Mouse (Mus musculus) thymus, postnatal 14 days (tissue): ENCODE measurements around the gene Fgfr1op2.

ENCODE experiments used
- DNase-seq: peaks from one replicate; pipeline ENCODE4 v3.0.0; 2021

Gene Fgfr1op2

GRCm38 (mm10) chr6:146611385-146611784 lies 34.4 kb downstream of the Fgfr1op2 start:
- no peak for DNase-seq

GRCm38 (mm10) chr6:146611897-146612296 lies 34.9 kb downstream of the Fgfr1op2 start:
- no peak for DNase-seq

- DNase-seq, result no peak
Measured at GRCm38 (mm10) chr6:146612736-146613135, 35.7 kb downstream of the Fgfr1op2 start.

- no peak for DNase-seq
Measured at GRCm38 (mm10) chr6:146613907-146614306, 36.9 kb downstream of the Fgfr1op2 start.

GRCm38 (mm10) chr6:146614541-146614940 lies 37.5 kb downstream of the Fgfr1op2 start:
- no peak for DNase-seq

- no peak for DNase-seq
Measured at GRCm38 (mm10) chr6:146615891-146616290, 38.9 kb downstream of the Fgfr1op2 start.

- no peak for DNase-seq
Measured at GRCm38 (mm10) chr6:146616670-146617069, 39.7 kb downstream of the Fgfr1op2 start.

- DNase-seq, result no peak
Measured at GRCm38 (mm10) chr6:146628123-146628522, 51.1 kb downstream of the Fgfr1op2 start.

- DNase-seq, result no peak
Measured at GRCm38 (mm10) chr6:146629781-146630756, 53.1 kb downstream of the Fgfr1op2 start.

- no peak for DNase-seq
Measured at GRCm38 (mm10) chr6:146630961-146631360, 54.0 kb downstream of the Fgfr1op2 start.

- DNase-seq, result no peak
Measured at GRCm38 (mm10) chr6:146631847-146632246, 54.8 kb downstream of the Fgfr1op2 start.

- no peak for DNase-seq
Measured at GRCm38 (mm10) chr6:146632403-146632802, 55.4 kb downstream of the Fgfr1op2 start.

- no peak for DNase-seq
Measured at GRCm38 (mm10) chr6:146633097-146633496, 56.1 kb downstream of the Fgfr1op2 start.

GRCm38 (mm10) chr6:146633629-146634014 lies 56.6 kb downstream of the Fgfr1op2 start:
- no peak for DNase-seq

GRCm38 (mm10) chr6:146634015-146634722 lies 57.2 kb downstream of the Fgfr1op2 start:
- DNase-seq, result peak; percentile 87

- no peak for DNase-seq
Measured at GRCm38 (mm10) chr6:146634759-146635606, 58.0 kb downstream of the Fgfr1op2 start.

- DNase-seq, result no peak
Measured at GRCm38 (mm10) chr6:146636482-146636881, 59.5 kb downstream of the Fgfr1op2 start.

GRCm38 (mm10) chr6:146640068-146640965 lies 63.3 kb downstream of the Fgfr1op2 start:
- no peak for DNase-seq

- DNase-seq, result no peak
Measured at GRCm38 (mm10) chr6:146640991-146641390, 64.0 kb downstream of the Fgfr1op2 start.

GRCm38 (mm10) chr6:146641621-146642210 lies 64.7 kb downstream of the Fgfr1op2 start:
- DNase-seq, result peak; percentile 19
